Mouse (Mus musculus) stomach, postnatal 0 days (tissue): Measurements from ENCODE around the gene Mak. TPM values are rescaled to one million over a fixed set of nuclear protein-coding genes. Genes with fewer than 3 reads are reported as not detected.

Experiments
- ATAC-seq: fragments of 200-750 bp; cut with Nextera tagmentation; 2 replicates; pipeline ENCODE4 v1.8.0; 2017; ENCODE audit not compliant: low FRiP score, low TSS enrichment
- DNase-seq: peaks from one replicate; pipeline ENCODE4 v3.0.0-alpha.2; 2016; ENCODE audit warnings: low spot score
- H3K27ac ChIP-seq: fragments of 300-500 bp; sonication (generic); replicated peaks from 2 replicates; pipeline ENCODE4 v1.5.1; 2014; ENCODE audit warnings: mild to moderate bottlenecking, control low read depth
- H3K27me3 ChIP-seq: fragments of 300-500 bp; sonication (generic); 2 replicates; pipeline ENCODE4 v1.6.1; 2014; ENCODE audit warnings: low read length; ENCODE audit not compliant: control insufficient read depth, insufficient read depth
- H3K36me3 ChIP-seq: fragments of 300-500 bp; sonication (generic); 2 replicates; pipeline ENCODE4 v1.6.1; 2014; ENCODE audit warnings: low read length, mixed read lengths; ENCODE audit not compliant: control insufficient read depth, insufficient read depth
- H3K4me1 ChIP-seq: fragments of 300-500 bp; sonication (generic); replicated peaks from 2 replicates; pipeline ENCODE4 v1.6.1; 2014; ENCODE audit warnings: antibody characterized with exemption; ENCODE audit not compliant: control insufficient read depth, insufficient read depth
- H3K4me2 ChIP-seq: fragments of 300-500 bp; sonication (generic); replicated peaks from 2 replicates; pipeline ENCODE4 v1.6.1; 2014; ENCODE audit warnings: low read depth, mild to moderate bottlenecking, control low read depth, moderate library complexity
- H3K4me3 ChIP-seq: fragments of 300-500 bp; sonication (generic); 2 replicates; pipeline ENCODE4 v1.5.1; 2014; ENCODE audit warnings: low read depth, low read length, control low read depth
- H3K9ac ChIP-seq: fragments of 300-500 bp; sonication (generic); 2 replicates; pipeline ENCODE4 v1.6.1; 2014; ENCODE audit warnings: mild to moderate bottlenecking, low read length, control low read depth, mixed read lengths
- H3K9me3 ChIP-seq: fragments of 300-500 bp; sonication (generic); 2 replicates; pipeline ENCODE4 v1.6.1; 2016; ENCODE audit warnings: low read length; ENCODE audit not compliant: control insufficient read depth
- CTCF ChIP-seq: IDR thresholded peaks from 2 replicates; pipeline ENCODE4 v1.5.1; 2016; ENCODE audit warnings: antibody characterized with exemption, low read depth, mild to moderate bottlenecking, moderate library complexity
- EP300 ChIP-seq: optimal IDR thresholded peaks from 2 replicates; pipeline ENCODE3; 2016; ENCODE audit warnings: antibody characterized with exemption
- WGBS: fragments of 180-500 bp; shearing (Covaris S2); extraction: QIAGEN DNeasy Blood & Tissue Kit; methylation state at CpG from one replicate; pipeline ENCODE4 v1.1.7; 2014; 5-methylcytosine and 5-hydroxymethylcytosine counted together
- polyA plus RNA-seq: library from polyadenylated mRNA; unstranded; fragments of >200 nt; fragmentation: Nextera tagmentation; extraction: Ambion mirVana; gene quantifications from 2 replicates; pipeline ENCODE4 v1.2.1, GENCODE M21; 2015

The Mak gene
- polyA plus RNA-seq, 1 experiment from 2014 or later, result 0.24 TPM

DNA sequence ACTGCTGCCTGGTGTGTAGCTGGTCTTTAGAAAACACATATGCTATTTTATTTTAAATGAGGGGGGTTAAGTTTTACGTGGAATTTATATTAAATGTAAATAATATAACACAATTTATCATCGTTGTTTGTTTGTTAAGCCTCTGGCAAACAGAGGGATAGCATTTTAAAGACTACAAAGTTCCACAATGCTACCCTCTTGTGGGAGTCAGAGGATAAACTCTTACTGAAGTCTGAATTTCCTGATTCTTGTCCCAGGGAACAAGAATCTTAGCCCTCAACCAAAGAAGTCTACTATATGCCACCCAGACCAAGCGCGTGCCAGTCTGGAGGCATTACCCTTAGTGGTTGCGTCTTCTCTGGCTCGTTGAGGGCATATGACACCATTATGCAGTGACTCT lies 32.2 kb downstream of the Mak start:
- no peak overlapping the region for H3K9ac ChIP-seq
- no peak overlapping the region for H3K27ac ChIP-seq
- no peaks in the 10 kb centered on the region for H3K36me3 ChIP-seq
- TF ChIP-seq CTCF, result peak; percentile 43
- TF ChIP-seq EP300, result no peak
- H3K27me3 ChIP-seq, result no peaks in the 10 kb centered on the region
- no peaks in the 10 kb centered on the region for H3K4me1 ChIP-seq
- H3K9me3 ChIP-seq, result no peaks in the 10 kb centered on the region
- WGBS, result 77% methylated on average over 6 of the region's 6 CpGs
- no peak overlapping the region for H3K4me3 ChIP-seq
- DNase-seq (no peak), ATAC-seq (no peak)
- H3K4me2 ChIP-seq, result no peak overlapping the region

DNA sequence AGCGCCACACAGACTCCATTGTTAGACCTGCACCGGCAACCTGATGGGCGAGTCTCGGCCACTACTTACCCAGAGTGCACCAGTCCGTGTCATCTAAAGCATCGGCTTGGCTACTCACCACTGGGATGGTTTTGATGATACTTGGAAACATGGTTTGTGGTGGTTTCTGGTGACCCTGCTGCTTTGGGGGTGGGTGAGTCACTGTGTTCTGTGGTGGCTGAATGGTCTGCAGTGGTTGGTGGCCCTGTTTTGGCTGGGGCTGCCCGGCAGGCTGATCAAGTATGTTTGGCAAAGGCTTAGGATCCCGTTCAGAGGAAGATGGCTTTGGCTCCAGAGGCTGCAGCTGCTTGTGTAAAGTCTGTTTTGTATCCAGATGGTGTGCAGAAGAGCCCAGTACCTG lies 33.6 kb downstream of the Mak start:
- H3K4me1 ChIP-seq, result no peaks in the 10 kb centered on the region
- no peak overlapping the region for H3K27ac ChIP-seq
- no peak overlapping the region for H3K9ac ChIP-seq
- 86% methylated on average over 8 of the region's 8 CpGs for WGBS
- H3K36me3 ChIP-seq, result no peaks in the 10 kb centered on the region
- H3K9me3 ChIP-seq, result no peaks in the 10 kb centered on the region
- H3K4me3 ChIP-seq, result no peak overlapping the region
- H3K27me3 ChIP-seq, result no peaks in the 10 kb centered on the region
- DNase-seq (no peak), ATAC-seq (no peak)
- no peak overlapping the region for H3K4me2 ChIP-seq
- TF ChIP-seq EP300 (no peak), CTCF (no peak)

DNA sequence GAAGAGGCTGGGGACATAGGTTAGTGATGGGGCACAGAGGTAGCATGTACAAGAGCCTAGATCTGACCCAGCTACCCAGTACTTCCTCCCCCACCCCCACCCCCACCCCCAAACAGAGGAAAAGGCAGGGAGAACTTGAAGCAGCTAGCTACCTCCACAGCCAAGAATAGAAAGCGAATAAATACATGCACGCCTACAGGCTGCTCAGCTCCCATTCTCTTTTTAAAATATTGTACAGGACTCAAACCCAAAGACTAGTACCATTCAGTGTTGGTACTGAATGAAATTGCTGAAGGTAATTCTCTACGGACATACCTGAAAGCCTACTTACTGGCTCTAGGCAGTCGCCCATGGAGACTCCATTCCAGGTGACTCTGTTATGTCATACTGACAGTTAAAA lies 37.0 kb downstream of the Mak start:
- 93% methylated on average over 4 of the region's 4 CpGs for WGBS
- Histone ChIP-seq H3K9ac (no peak overlapping the region), H3K27me3 (no peaks in the 10 kb centered on the region), H3K27ac (no peak overlapping the region), H3K4me2 (no peak overlapping the region), H3K36me3 (no peaks in the 10 kb centered on the region), H3K9me3 (no peaks in the 10 kb centered on the region), H3K4me1 (no peaks in the 10 kb centered on the region), H3K4me3 (no peak overlapping the region)
- no peak for DNase-seq
- TF ChIP-seq CTCF (no peak), EP300 (no peak)
- no peak for ATAC-seq

DNA sequence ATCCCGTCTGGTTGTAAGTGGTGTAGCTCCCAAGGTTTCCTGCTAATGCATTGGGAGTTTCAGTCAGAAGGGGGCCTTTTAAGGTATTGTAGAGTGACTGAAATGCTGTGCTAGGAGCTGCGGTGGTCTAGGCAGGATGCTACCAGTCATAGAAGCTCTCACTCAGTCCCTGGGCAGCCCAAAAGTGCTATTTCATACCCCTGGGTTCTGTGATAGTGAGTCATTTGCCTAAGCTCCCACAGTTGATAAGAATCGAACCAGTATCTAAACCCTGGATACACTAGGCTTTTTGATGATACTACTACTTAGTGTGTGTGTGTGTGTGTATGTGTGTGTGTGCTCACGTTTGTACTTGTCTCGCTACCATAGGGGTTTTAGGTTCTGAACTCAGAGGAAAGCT lies 49.4 kb downstream of the Mak start:
- no peak overlapping the region for H3K9ac ChIP-seq
- no peak for DNase-seq
- H3K36me3 ChIP-seq, result no peaks in the 10 kb centered on the region
- no peaks in the 10 kb centered on the region for H3K4me1 ChIP-seq
- H3K27me3 ChIP-seq, result no peaks in the 10 kb centered on the region
- 79% methylated on average over 5 of the region's 5 CpGs for WGBS
- H3K4me3 ChIP-seq, result no peak overlapping the region
- H3K4me2 ChIP-seq, result no peak overlapping the region
- H3K9me3 ChIP-seq, result no peaks in the 10 kb centered on the region
- no peak for TF ChIP-seq CTCF
- no peak for TF ChIP-seq EP300
- no peak overlapping the region for H3K27ac ChIP-seq
- ATAC-seq, result no peak

DNA sequence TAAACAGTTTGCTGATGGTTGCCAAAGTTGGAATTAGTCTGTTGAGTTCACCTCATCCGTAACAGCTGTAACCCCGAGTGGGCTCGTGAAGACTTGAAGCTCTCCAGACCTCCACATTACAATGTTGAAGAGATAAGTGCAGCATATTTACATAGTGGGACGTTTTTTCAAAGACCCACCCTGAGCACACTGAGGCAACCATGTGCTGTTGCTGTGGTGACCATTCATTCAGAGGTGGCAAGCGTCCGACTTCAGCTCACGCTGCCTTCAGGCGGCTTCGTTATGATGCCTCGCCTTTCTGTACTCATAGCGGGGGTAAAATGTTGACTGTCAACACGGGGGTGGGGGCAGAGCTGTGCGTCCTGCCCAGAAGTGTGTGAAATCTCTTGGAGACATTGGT lies 57.4 kb downstream of the Mak start:
- Histone ChIP-seq H3K4me2 (no peak overlapping the region), H3K9me3 (no peaks in the 10 kb centered on the region), H3K27ac (no peak overlapping the region), H3K4me3 (no peak overlapping the region), H3K36me3 (peaks cover 6% of the 10 kb centered on the region; the same call in 1 of the 2 replicates), H3K27me3 (no peaks in the 10 kb centered on the region), H3K4me1 (no peaks in the 10 kb centered on the region), H3K9ac (no peak overlapping the region)
- 51% methylated on average over 13 of the region's 13 CpGs for WGBS
- no peak for TF ChIP-seq EP300
- TF ChIP-seq CTCF, result no peak
- ATAC-seq, result peak; percentile 73
- DNase-seq, result peak; percentile 61

DNA sequence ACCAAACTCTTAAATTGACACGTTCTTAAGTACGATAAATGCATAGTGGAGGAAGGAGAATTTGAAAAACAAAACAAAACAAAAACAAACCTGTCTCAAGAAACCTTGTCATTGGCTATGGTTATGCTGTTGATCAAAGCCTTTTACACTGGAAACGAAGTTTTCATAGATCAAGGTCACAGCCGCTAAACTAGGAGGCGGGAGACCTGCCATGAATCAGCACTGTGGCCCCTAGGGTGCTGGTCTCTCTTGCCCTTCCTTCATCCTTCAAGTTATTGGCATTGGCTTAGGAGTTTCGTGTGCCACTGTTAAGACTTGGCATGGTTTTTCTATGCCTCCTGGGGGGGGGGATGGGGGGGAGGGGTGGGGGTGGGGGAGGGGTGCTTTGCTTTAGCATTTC lies 57.9 kb downstream of the Mak start:
- no peak overlapping the region for H3K4me2 ChIP-seq
- H3K4me3 ChIP-seq, result no peak overlapping the region
- TF ChIP-seq EP300, result no peak
- H3K36me3 ChIP-seq, result peaks cover 6% of the 10 kb centered on the region; the same call in 1 of the 2 replicates
- 76% methylated on average over 6 of the region's 6 CpGs for WGBS
- H3K4me1 ChIP-seq, result 0 out of 2 replicates have a peak, but pooled peaks cover 2% of the 10 kb centered on the region
- no peaks in the 10 kb centered on the region for H3K9me3 ChIP-seq
- no peak overlapping the region for H3K9ac ChIP-seq
- ATAC-seq (0 out of 2 replicates have a peak, but pooled peaks have one; percentile 11), DNase-seq (no peak)
- H3K27me3 ChIP-seq, result no peaks in the 10 kb centered on the region
- H3K27ac ChIP-seq, result no peak overlapping the region
